Mouse (Mus musculus) bone marrow, adult 2 months (tissue): ENCODE data around the gene 1810046K07Rik. TPM values are rescaled to one million over a fixed set of nuclear protein-coding genes. Genes with fewer than 3 reads are reported as not detected.

Source experiments
- H3K27ac ChIP-seq: fragments of 200-500 bp; 2 replicates; pipeline ENCODE4 v1.5.1; 2012; ENCODE audit warnings: low read depth, mild to moderate bottlenecking, control low read depth, inconsistent platforms, low read length; ENCODE audit not compliant: control insufficient read depth, poor library complexity, insufficient read depth
- H3K4me1 ChIP-seq: fragments of 200-500 bp; 2 replicates; pipeline ENCODE4 v1.6.1; 2011; ENCODE audit warnings: low read length; ENCODE audit not compliant: control insufficient read depth, insufficient read depth
- H3K4me3 ChIP-seq: fragments of 200-500 bp; replicated peaks from 2 replicates; pipeline ENCODE3; 2011; ENCODE audit warnings: mild to moderate bottlenecking, low read depth, low read length, control low read depth; ENCODE audit not compliant: control insufficient read depth
- CTCF ChIP-seq: fragments of 200-500 bp; IDR thresholded peaks from 2 replicates; pipeline ENCODE4 v1.5.1; 2011; ENCODE audit warnings: low read length, control low read depth; ENCODE audit not compliant: control insufficient read depth, insufficient read depth
- POLR2A ChIP-seq: fragments of 200-500 bp; IDR thresholded peaks from 2 replicates; pipeline ENCODE4 v1.6.1; 2011; ENCODE audit warnings: low read depth, mild to moderate bottlenecking, control low read depth, low read length, borderline replicate concordance; ENCODE audit not compliant: control insufficient read depth
- WGBS: fragments of 180-500 bp; shearing (Covaris S2); methylation state at CpG from one replicate; pipeline ENCODE4 v1.1.7; 2018; 5-methylcytosine and 5-hydroxymethylcytosine counted together
- polyA plus RNA-seq: library from polyadenylated mRNA; stranded (reverse); fragments of >200 nt; gene quantifications from 2 replicates; pipeline ENCODE4 v1.2.4, GENCODE M21; 2011; ENCODE audit warnings: low replicate concordance; ENCODE audit not compliant: missing spikeins, insufficient read depth, insufficient read length

The 1810046K07Rik gene
- polyA plus RNA-seq, result 2.5 TPM in 1 of 2 replicates, not detected in the other

DNA sequence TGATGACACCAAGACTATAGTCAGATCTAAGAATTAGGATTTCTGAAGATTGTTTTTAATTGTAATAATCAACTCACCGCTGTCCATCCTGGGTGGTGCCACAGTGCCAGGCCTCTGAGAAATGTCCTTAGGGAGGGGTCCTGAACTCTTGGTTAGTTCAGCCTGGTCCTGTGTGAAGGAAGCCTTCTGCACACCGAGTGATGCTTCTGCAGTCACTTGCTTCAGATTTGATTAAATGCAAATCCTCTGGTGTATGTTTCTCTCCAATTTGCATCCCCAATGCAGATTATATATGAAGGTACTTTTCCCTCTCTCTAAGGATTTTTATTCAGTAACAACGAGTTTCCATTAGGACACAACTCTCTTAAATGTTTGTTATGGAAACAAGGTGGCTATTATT is at the start of gene 1810046K07Rik:
Gene 1810046K07Rik (minus strand): TSS at position 187 of the 400 bp plus-strand sequence.
- Histone ChIP-seq H3K4me1 (no peaks in the 10 kb centered on the region), H3K4me3 (no peak within 1 kb of the TSS), H3K27ac (no peak within 1 kb of the TSS)
- WGBS, result 85% methylated on average over 3 of the region's 3 CpGs
- TF ChIP-seq POLR2A (no peak), CTCF (no peak)

- H3K4me3 ChIP-seq, result no peak overlapping the region
- no peak overlapping the region for H3K27ac ChIP-seq
- WGBS, result 75% methylated on average over 3 of the region's 3 CpGs
- no peaks in the 10 kb centered on the region for H3K4me1 ChIP-seq
- TF ChIP-seq CTCF, result no peak
- no peak for TF ChIP-seq POLR2A
These were observed 40.8 kb upstream of the 1810046K07Rik start for GRCm38 (mm10) chr9:51369560-51369959.

DNA sequence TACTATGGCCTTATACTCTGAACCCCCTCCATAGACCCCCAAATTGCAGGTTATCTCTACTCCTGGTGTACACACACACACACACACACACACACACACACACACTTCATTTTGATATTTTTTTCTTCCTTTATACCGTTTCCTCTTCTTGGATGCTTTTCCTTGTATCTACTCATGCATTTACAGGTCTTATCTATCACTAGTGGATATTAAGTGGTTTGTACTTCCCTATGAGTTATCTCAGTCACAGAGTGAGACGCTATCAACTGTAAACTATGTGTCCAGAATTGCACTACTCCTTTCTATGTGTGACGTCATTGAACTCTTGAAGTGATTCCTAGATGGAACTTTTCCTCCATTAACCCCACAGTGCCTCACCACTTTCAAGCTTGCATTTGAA is 38.4 kb upstream of the 1810046K07Rik start:
- 66% methylated on average over 3 of the region's 3 CpGs for WGBS
- no peak overlapping the region for H3K27ac ChIP-seq
- no peak overlapping the region for H3K4me3 ChIP-seq
- no peak for TF ChIP-seq POLR2A
- no peak for TF ChIP-seq CTCF
- H3K4me1 ChIP-seq, result no peaks in the 10 kb centered on the region

GRCm38 (mm10) chr9:51364059-51364458 is 35.3 kb upstream of the 1810046K07Rik start:
- WGBS, result 75% methylated on average over 4 of the region's 4 CpGs
- TF ChIP-seq POLR2A (no peak), CTCF (no peak)
- H3K27ac ChIP-seq, result no peak overlapping the region
- H3K4me1 ChIP-seq, result no peaks in the 10 kb centered on the region
- no peak overlapping the region for H3K4me3 ChIP-seq

- TF ChIP-seq CTCF (no peak), POLR2A (no peak)
- WGBS, result 73% methylated on average over 3 of the region's 3 CpGs
- no peak overlapping the region for H3K27ac ChIP-seq
- no peaks in the 10 kb centered on the region for H3K4me1 ChIP-seq
- H3K4me3 ChIP-seq, result no peak overlapping the region
These were observed 24.8 kb upstream of the 1810046K07Rik start for GRCm38 (mm10) chr9:51353511-51353910.

- H3K4me3 ChIP-seq, result no peak overlapping the region
- H3K27ac ChIP-seq, result no peak overlapping the region
- WGBS, result 73% methylated on average over 3 of the region's 3 CpGs
- no peaks in the 10 kb centered on the region for H3K4me1 ChIP-seq
- TF ChIP-seq POLR2A, result no peak
These were observed 24.2 kb upstream of the 1810046K07Rik start for GRCm38 (mm10) chr9:51352896-51353295.

GRCm38 (mm10) chr9:51349422-51349821 is 20.7 kb upstream of the 1810046K07Rik start:
- WGBS, result 67% methylated on average over 5 of the region's 5 CpGs
- no peak for TF ChIP-seq POLR2A
- TF ChIP-seq CTCF, result no peak
- H3K4me1 ChIP-seq, result no peaks in the 10 kb centered on the region

GRCm38 (mm10) chr9:51345768-51346167 is 17.1 kb upstream of the 1810046K07Rik start:
- no peak overlapping the region for H3K4me3 ChIP-seq
- no peaks in the 10 kb centered on the region for H3K4me1 ChIP-seq
- WGBS, result 83% methylated on average over 9 of the region's 9 CpGs
- no peak for TF ChIP-seq CTCF
- no peak for TF ChIP-seq POLR2A
- no peak overlapping the region for H3K27ac ChIP-seq

More at GRCm38 (mm10) chr9:51349422-51349821, 20.7 kb upstream of the 1810046K07Rik start:
- H3K27ac ChIP-seq, result no peak overlapping the region
- no peak overlapping the region for H3K4me3 ChIP-seq

DNA sequence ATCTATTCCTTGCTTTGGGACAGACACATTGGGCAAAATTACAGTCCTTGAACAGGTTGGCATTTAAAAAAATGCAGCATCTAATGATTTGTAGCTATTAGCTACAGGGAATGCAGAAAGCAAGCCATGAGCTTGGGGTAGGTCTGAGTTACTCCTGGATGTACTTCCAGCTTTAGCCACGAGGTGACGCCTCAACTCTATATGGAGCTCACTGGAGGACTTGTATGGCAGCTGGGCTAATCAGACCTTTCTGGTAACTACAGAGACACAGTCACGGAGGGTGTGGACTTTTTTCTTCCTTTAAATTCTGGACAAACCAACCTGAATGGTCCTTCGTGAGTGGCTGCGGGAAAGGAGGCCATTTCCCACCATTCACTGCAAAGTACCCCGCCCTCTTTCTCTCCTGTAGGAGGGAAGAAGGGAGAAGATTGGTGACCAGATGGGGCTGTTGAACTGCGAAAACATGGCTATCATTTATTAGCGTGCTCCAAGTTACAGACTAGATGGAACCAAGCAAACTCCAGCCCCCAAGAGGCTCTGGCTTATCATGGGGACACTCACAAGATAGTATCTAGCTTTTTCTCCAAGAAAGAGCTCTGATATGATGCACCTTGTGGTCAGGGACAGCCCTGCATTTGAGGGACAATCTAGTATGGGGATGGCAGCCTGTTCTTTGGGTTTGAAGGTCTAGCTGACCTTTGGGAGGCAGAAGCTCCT is 6.7 kb upstream of the 1810046K07Rik start:
- Histone ChIP-seq H3K4me1 (no peaks in the 10 kb centered on the region), H3K4me3 (no peak overlapping the region), H3K27ac (no peak overlapping the region)
- TF ChIP-seq POLR2A (no peak), CTCF (peak; percentile 45)
- 16% methylated on average over 8 of the region's 8 CpGs for WGBS
